8 mouse cellular contexts compared by ENCODE assay signal in the genomic region with DNA sequence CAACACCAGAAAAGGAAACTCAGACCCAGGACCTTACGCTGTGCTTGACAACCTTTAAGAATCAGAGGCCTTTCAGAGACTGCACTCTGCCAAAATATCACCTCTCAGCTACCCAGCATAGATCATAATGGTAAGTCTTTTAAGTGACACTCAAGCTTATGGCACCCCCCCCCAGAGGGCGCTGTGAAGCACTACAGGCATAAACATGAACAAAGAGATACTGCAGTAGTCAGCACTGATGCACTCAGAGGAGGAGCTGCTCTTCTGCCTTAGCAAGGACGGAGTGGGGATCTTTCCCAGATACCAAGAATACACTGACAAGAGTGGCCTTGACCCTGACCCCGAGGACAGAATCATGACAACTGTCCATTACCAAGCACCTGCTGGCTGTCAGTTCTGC. TPM values are rescaled to one million over a fixed set of nuclear protein-coding genes. Genes with fewer than 3 reads are reported as not detected.
DNase-seq lines count a peak whose midpoint lies in the region; ATAC-seq and TF ChIP-seq lines count a peak whose summit lies in the region.

No protein-coding gene starts in this region.

- peak; percentile 33; the same call in 1 of the 2 replicates for TF ChIP-seq CTCF in forebrain, postnatal 0 days (IDR thresholded peaks at IDR 0.05; ENCODE audit: low read depth)

- no peaks in the 10 kb centered on the region for H3K9me3 ChIP-seq in forebrain, postnatal 0 days (ENCODE audit: low read length)
- no peaks in the 10 kb centered on the region for H3K9me3 ChIP-seq in forebrain, embryonic 10.5 days
- H3K9me3 ChIP-seq in liver, embryonic 11.5 days (ENCODE audit: control insufficient read depth, low read length): no peaks in the 10 kb centered on the region
- no peaks in the 10 kb centered on the region for H3K9me3 ChIP-seq in midbrain, embryonic 15.5 days

- no peaks in the 10 kb centered on the region for H3K36me3 ChIP-seq in forebrain, postnatal 0 days (ENCODE audit: insufficient read depth)
- peaks cover 4% of the 10 kb centered on the region; the same call in 1 of the 2 replicates for H3K36me3 ChIP-seq in forebrain, embryonic 10.5 days (replicated peaks)
- no peaks in the 10 kb centered on the region for H3K36me3 ChIP-seq in liver, embryonic 11.5 days (ENCODE audit: control insufficient read depth, insufficient read depth, low read length)
- no peaks in the 10 kb centered on the region for H3K36me3 ChIP-seq in midbrain, embryonic 15.5 days (replicated peaks)

- no peak overlapping the region for H3K4me3 ChIP-seq in forebrain, postnatal 0 days (ENCODE audit: low read depth, low read length)
- no peak overlapping the region for H3K4me3 ChIP-seq in forebrain, embryonic 10.5 days
- H3K4me3 ChIP-seq in liver, embryonic 11.5 days (ENCODE audit: low read depth, low read length): no peak overlapping the region
- H3K4me3 ChIP-seq in midbrain, embryonic 15.5 days: no peak overlapping the region

- 72% methylated on average over 4 of the region's 4 CpGs for WGBS in forebrain, postnatal 0 days
- 69% methylated on average over 4 of the region's 4 CpGs for WGBS in forebrain, embryonic 10.5 days
- WGBS in liver, embryonic 11.5 days: 56% methylated on average over 4 of the region's 4 CpGs
- 78% methylated on average over 4 of the region's 4 CpGs for WGBS in midbrain, embryonic 15.5 days

- ATAC-seq in forebrain, postnatal 0 days: no peak
- peak; percentile 56 for ATAC-seq in liver, embryonic 11.5 days (replicated peaks; ENCODE audit: low FRiP score)
- no peak for ATAC-seq in midbrain, embryonic 15.5 days (replicated peaks)

- H3K27me3 ChIP-seq in forebrain, postnatal 0 days (ENCODE audit: insufficient read depth, low read length): no peaks in the 10 kb centered on the region
- H3K27me3 ChIP-seq in forebrain, embryonic 10.5 days (ENCODE audit: poor library complexity, severe bottlenecking): no peaks in the 10 kb centered on the region
- no peaks in the 10 kb centered on the region for H3K27me3 ChIP-seq in liver, embryonic 11.5 days (replicated peaks; ENCODE audit: control insufficient read depth, insufficient read depth, low read length)
- no peaks in the 10 kb centered on the region for H3K27me3 ChIP-seq in midbrain, embryonic 15.5 days (replicated peaks)

- H3K4me2 ChIP-seq in forebrain, postnatal 0 days (ENCODE audit: low read depth): no peak overlapping the region
- H3K4me2 ChIP-seq in liver, embryonic 11.5 days: no peak overlapping the region
- H3K4me2 ChIP-seq in midbrain, embryonic 15.5 days: no peak overlapping the region

- 0 out of 2 replicates have a peak, but pooled peaks cover 2% of the 10 kb centered on the region for H3K4me1 ChIP-seq in forebrain, postnatal 0 days (ENCODE audit: insufficient read depth)
- H3K4me1 ChIP-seq in forebrain, embryonic 10.5 days: 0 out of 2 replicates have a peak, but pooled peaks cover 4% of the 10 kb centered on the region
- peaks cover 9% of the 10 kb centered on the region for H3K4me1 ChIP-seq in liver, embryonic 11.5 days (replicated peaks; ENCODE audit: control insufficient read depth, insufficient read depth, low read length)
- H3K4me1 ChIP-seq in midbrain, embryonic 15.5 days: 0 out of 2 replicates have a peak, but pooled peaks cover 6% of the 10 kb centered on the region

- no peak overlapping the region for H3K9ac ChIP-seq in forebrain, postnatal 0 days
- no peak overlapping the region for H3K9ac ChIP-seq in liver, embryonic 11.5 days (ENCODE audit: low read depth, low read length)
- H3K9ac ChIP-seq in midbrain, embryonic 15.5 days: no peak overlapping the region

- no peak overlapping the region for H3K27ac ChIP-seq in forebrain, postnatal 0 days (ENCODE audit: low read depth, low read length)
- H3K27ac ChIP-seq in forebrain, embryonic 10.5 days: no peak overlapping the region
- no peak overlapping the region for H3K27ac ChIP-seq in liver, embryonic 11.5 days (ENCODE audit: low read depth, low read length)
- H3K27ac ChIP-seq in midbrain, embryonic 15.5 days: no peak overlapping the region

- DNase-seq in forebrain, postnatal 0 days: no peak
- no peak for DNase-seq in forebrain, embryonic 10.5 days (ENCODE audit: extremely low spot score, low spot score)
- DNase-seq in urinary bladder, postnatal 14 days (ENCODE audit: low spot score): peak; percentile 47
- DNase-seq in urinary bladder, adult 18-20 months (ENCODE audit: low spot score in 2 of 2): no peak
- peak; percentile 40 for DNase-seq in gastrocnemius, postnatal 10 days
- no peak for DNase-seq in liver, embryonic 11.5 days (ENCODE audit: low spot score)
- DNase-seq in spleen, postnatal 14 days (ENCODE audit: low spot score in 2 of 2): peak; percentile 27 to 41

RNA-seq across cellular contexts. Expression of gene Ppp2r5e, which starts 23.8 kb away (rescaled TPM):
- total RNA-seq in forebrain, postnatal 0 days (2014; rRNA removed): 35.4 and 50.8 TPM in 2 replicates
- polyA plus RNA-seq in forebrain, postnatal 0 days (2015; fragmentation: Nextera tagmentation; extraction: Ambion mirVana): 22.7 and 26.7 TPM in 2 replicates
- 15.2 and 15.4 TPM in 2 replicates for polyA plus RNA-seq in forebrain, embryonic 10.5 days (2016; fragmentation: Nextera tagmentation; extraction: Ambion mirVana)
- total RNA-seq in gastrocnemius, postnatal 10 days (2021): 10 to 100 TPM; 28.6 to 32.0 TPM
- 10.0 and 10.7 TPM in 2 replicates for polyA plus RNA-seq in liver, embryonic 11.5 days (2014; fragmentation: Nextera tagmentation; extraction: Ambion mirVana)
- 20.9 and 21.3 TPM in 2 replicates for polyA plus RNA-seq in midbrain, embryonic 15.5 days (2015; fragmentation: Nextera tagmentation; extraction: Ambion mirVana)

Comparison
In these comparisons a context has a peak if more than half of its experiments do, and no peak if none do; other contexts are left out.
1. DNase-seq: peak in urinary bladder, postnatal 14 days (single experiment), gastrocnemius, postnatal 10 days (single experiment) and spleen, postnatal 14 days (2 of 2); none in forebrain, postnatal 0 days (single experiment), forebrain, embryonic 10.5 days (single experiment), urinary bladder, adult 18-20 months (0 of 2) and liver, embryonic 11.5 days (single experiment).